Comparison of ENCODE assay signal across 8 mouse cellular contexts in the genomic region with DNA sequence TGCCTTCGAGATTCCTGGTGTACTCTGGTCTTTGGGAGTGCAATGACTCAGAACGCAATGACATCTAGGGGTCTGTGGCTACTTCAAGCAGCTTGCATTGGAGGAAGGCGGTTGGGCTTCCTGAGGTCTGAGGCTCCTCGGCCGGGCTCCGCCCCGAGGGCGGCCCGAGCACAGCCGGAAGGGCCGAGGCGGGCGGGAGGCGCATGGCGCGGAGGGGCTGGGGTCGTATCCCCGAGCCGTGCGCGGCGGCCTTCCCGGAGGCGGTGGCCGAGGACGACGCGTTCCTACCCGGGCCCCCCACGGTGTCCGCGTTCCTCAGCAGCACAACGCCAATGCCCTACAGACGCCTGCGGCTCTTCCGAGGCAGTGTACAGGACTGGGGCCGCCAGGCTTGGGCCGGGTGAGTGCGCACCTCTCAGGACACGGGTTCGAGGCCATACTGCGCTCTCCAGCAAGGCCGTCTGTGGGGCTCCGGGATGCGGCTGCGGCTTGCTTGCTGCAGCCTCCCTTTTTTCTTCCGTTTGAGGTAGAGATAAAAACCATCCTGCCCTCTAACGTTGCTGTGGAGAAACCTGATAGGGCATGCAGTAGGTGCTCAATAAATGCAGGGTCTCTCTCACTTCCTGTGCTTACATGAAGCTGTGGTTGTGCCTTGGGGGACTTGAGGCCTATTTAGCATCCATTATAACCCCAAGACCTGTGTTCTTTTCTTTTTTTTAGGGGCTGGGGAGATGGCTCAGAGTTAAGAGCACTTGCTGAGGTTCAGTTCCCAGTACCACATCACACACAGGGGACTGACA. TPM values are rescaled to one million over a fixed set of nuclear protein-coding genes. Genes with fewer than 3 reads are reported as not detected.
DNase-seq lines count a peak whose midpoint lies in the region; ATAC-seq and TF ChIP-seq lines count a peak whose summit lies in the region.

No protein-coding gene starts in this region.

- no peak for TF ChIP-seq CTCF in E14TG2a.4 (conservative IDR thresholded peaks at IDR 0.05; ENCODE audit: low read length)
- no peak for TF ChIP-seq CTCF in small intestine, adult 2 months (IDR thresholded peaks at IDR 0.05; ENCODE audit: extremely low read depth, insufficient read length, insufficient replicate concordance, low read depth, low read length)

- TF ChIP-seq POLR2A in small intestine, adult 2 months (IDR thresholded peaks at IDR 0.05; ENCODE audit: low read depth, low read length) = no peak

- no peaks in the 10 kb centered on the region for H3K36me3 ChIP-seq in E14TG2a.4 (ENCODE audit: insufficient read depth, low read length)
- no peaks in the 10 kb centered on the region for H3K36me3 ChIP-seq in hindbrain, embryonic 14.5 days (replicated peaks; ENCODE audit: control insufficient read depth, insufficient read depth)
- no peaks in the 10 kb centered on the region for H3K36me3 ChIP-seq in liver, embryonic 16.5 days (ENCODE audit: control insufficient read depth, insufficient read depth)
- no peaks in the 10 kb centered on the region for H3K36me3 ChIP-seq in small intestine, adult 2 months (ENCODE audit: control insufficient read depth, insufficient read depth, low read length)

- intact Hi-C loops in left cerebral cortex, postnatal 36 days (cut with DNase I) = no loop called here

- no peak overlapping the region for H3K9ac ChIP-seq in hindbrain, embryonic 14.5 days
- H3K9ac ChIP-seq in liver, embryonic 16.5 days (ENCODE audit: low read depth, low read length) = peak overlapping the region; percentile 65

- peaks cover 21% of the 10 kb centered on the region for H3K27me3 ChIP-seq in E14TG2a.4 (ENCODE audit: insufficient read depth, low read length)
- H3K27me3 ChIP-seq in hindbrain, embryonic 14.5 days (ENCODE audit: control insufficient read depth, insufficient read depth, low read length) = peaks cover 25% of the 10 kb centered on the region
- H3K27me3 ChIP-seq in liver, embryonic 16.5 days (ENCODE audit: control insufficient read depth, insufficient read depth, low read depth, low read length) = no peaks in the 10 kb centered on the region
- no peaks in the 10 kb centered on the region for H3K27me3 ChIP-seq in small intestine, adult 2 months (ENCODE audit: control insufficient read depth, insufficient read depth, low read length)

- 0 out of 2 replicates have a peak, but pooled peaks have one; percentile 23 for ATAC-seq in erythroid progenitor cell, adult 5-6 weeks (replicated peaks; ENCODE audit: low FRiP score, poor library complexity, severe bottlenecking)
- ATAC-seq in hindbrain, embryonic 14.5 days (ENCODE audit: low FRiP score) = no peak
- ATAC-seq in liver, embryonic 16.5 days (ENCODE audit: low read depth) = no peak

- DNase-seq in 416B (ENCODE audit: low read depth) = peak; percentile 90
- no peak for DNase-seq in hindbrain, embryonic 14.5 days (ENCODE audit: low spot score)
- DNase-seq in urinary bladder, postnatal 10 days (ENCODE audit: low spot score) = no peak
- DNase-seq in left cerebral cortex, postnatal 36 days (ENCODE audit: low spot score in 2 of 2) = no peak

- H3K4me1 ChIP-seq in E14TG2a.4 (replicated peaks; ENCODE audit: low read depth, low read length) = peaks cover 81% of the 10 kb centered on the region
- 0 out of 2 replicates have a peak, but pooled peaks cover 3% of the 10 kb centered on the region for H3K4me1 ChIP-seq in hindbrain, embryonic 14.5 days (replicated peaks; ENCODE audit: control insufficient read depth, insufficient read depth, low read length)
- peaks cover 31% of the 10 kb centered on the region for H3K4me1 ChIP-seq in liver, embryonic 16.5 days (ENCODE audit: control insufficient read depth, low read depth, low read length)
- peaks cover 13% of the 10 kb centered on the region for H3K4me1 ChIP-seq in small intestine, adult 2 months (ENCODE audit: control insufficient read depth, insufficient read depth, insufficient read length, low read length)

- no peak overlapping the region for H3K27ac ChIP-seq in hindbrain, embryonic 14.5 days
- H3K27ac ChIP-seq in liver, embryonic 16.5 days (ENCODE audit: low read length) = peak overlapping the region; percentile 67
- H3K27ac ChIP-seq in small intestine, adult 2 months (ENCODE audit: insufficient read depth, low read depth, low read length) = no peak overlapping the region

- no peaks in the 10 kb centered on the region for H3K9me3 ChIP-seq in E14TG2a.4 (ENCODE audit: low read length)
- H3K9me3 ChIP-seq in hindbrain, embryonic 14.5 days (ENCODE audit: control insufficient read depth, low read length) = no peaks in the 10 kb centered on the region
- no peaks in the 10 kb centered on the region for H3K9me3 ChIP-seq in liver, embryonic 16.5 days (replicated peaks; ENCODE audit: control insufficient read depth, low read length)

- WGBS in hindbrain, embryonic 14.5 days = 9% methylated on average over 44 of the region's 48 CpGs
- WGBS in liver, embryonic 16.5 days (ENCODE audit: insufficient replicate concordance) = 2% methylated on average over 48 of the region's 48 CpGs
- 5% methylated on average over 48 of the region's 48 CpGs for WGBS in small intestine, adult 2 months

- H3K4me2 ChIP-seq in hindbrain, embryonic 14.5 days (replicated peaks) = peak overlapping the region; percentile 36
- H3K4me2 ChIP-seq in liver, embryonic 16.5 days (ENCODE audit: low read depth, low read length) = peak overlapping the region; percentile 69

- H3K4me3 ChIP-seq in E14TG2a.4 (replicated peaks; ENCODE audit: low read length) = peak overlapping the region; percentile 78
- H3K4me3 ChIP-seq in hindbrain, embryonic 14.5 days (replicated peaks; ENCODE audit: low read length) = peak overlapping the region; percentile 11; the same call in 1 of the 2 replicates
- H3K4me3 ChIP-seq in liver, embryonic 16.5 days (ENCODE audit: low read depth, low read length) = peak overlapping the region; percentile 62
- peak overlapping the region; percentile 69 for H3K4me3 ChIP-seq in small intestine, adult 2 months (ENCODE audit: low read depth, low read length)

RNA-seq across cellular contexts. Expression of a gene that starts 16.1 kb away (rescaled TPM):
- 4.6 TPM in 1 of 2 replicates, not detected in the other for total RNA-seq in erythroid progenitor cell, adult 5-6 weeks (2015; ENCODE audit: low replicate concordance)
- total RNA-seq in erythroid progenitor cell, adult 5-6 weeks (2017; ENCODE audit: low replicate concordance) = 0.15 and 0.39 TPM in 2 replicates
- polyA plus RNA-seq in hindbrain, embryonic 14.5 days (2014; fragmentation: Nextera tagmentation; extraction: Ambion mirVana) = 28.8 and 35.5 TPM in 2 replicates
- polyA plus RNA-seq in liver, embryonic 16.5 days (2015; fragmentation: Nextera tagmentation; extraction: Ambion mirVana) = 1.6 and 1.9 TPM in 2 replicates
- 5.1 and 7.1 TPM in 2 replicates for polyA plus RNA-seq in small intestine, adult 2 months (2012; rRNA removed)
- 10 to 100 TPM; 94.8 to 98.7 TPM for total RNA-seq in left cerebral cortex, postnatal 36 days (2021)

RNA-seq across cellular contexts. Expression of a gene that starts 31.8 kb away (rescaled TPM):
- total RNA-seq in erythroid progenitor cell, adult 5-6 weeks (2015; ENCODE audit: low replicate concordance) = 28.9 and 42.9 TPM in 2 replicates
- 68.0 and 76.5 TPM in 2 replicates for total RNA-seq in erythroid progenitor cell, adult 5-6 weeks (2017; ENCODE audit: low replicate concordance)
- 192 and 215 TPM in 2 replicates for polyA plus RNA-seq in hindbrain, embryonic 14.5 days (2014; fragmentation: Nextera tagmentation; extraction: Ambion mirVana)
- 104 and 106 TPM in 2 replicates for polyA plus RNA-seq in liver, embryonic 16.5 days (2015; fragmentation: Nextera tagmentation; extraction: Ambion mirVana)
- 14.4 and 24.9 TPM in 2 replicates for polyA plus RNA-seq in small intestine, adult 2 months (2012; rRNA removed)
- total RNA-seq in left cerebral cortex, postnatal 36 days (2021) = 100 to 1,000 TPM; 139 to 155 TPM

RNA-seq across cellular contexts. Expression of a gene that starts 50.6 kb away (rescaled TPM):
- 2.5 and 5.0 TPM in 2 replicates for total RNA-seq in erythroid progenitor cell, adult 5-6 weeks (2015; ENCODE audit: low replicate concordance)
- 4.7 and 5.0 TPM in 2 replicates for total RNA-seq in erythroid progenitor cell, adult 5-6 weeks (2017; ENCODE audit: low replicate concordance)
- 7.3 and 8.4 TPM in 2 replicates for polyA plus RNA-seq in hindbrain, embryonic 14.5 days (2014; fragmentation: Nextera tagmentation; extraction: Ambion mirVana)
- polyA plus RNA-seq in liver, embryonic 16.5 days (2015; fragmentation: Nextera tagmentation; extraction: Ambion mirVana) = 8.0 and 8.9 TPM in 2 replicates
- polyA plus RNA-seq in small intestine, adult 2 months (2012; rRNA removed) = 16.3 and 31.2 TPM in 2 replicates
- 10 to 100 TPM in 1 of 2 experiments, 1 to 10 TPM in 1; 9.1 to 15.3 TPM for total RNA-seq in left cerebral cortex, postnatal 36 days (2021)

RNA-seq across cellular contexts. Expression of a gene that starts 57.5 kb away (rescaled TPM):
- total RNA-seq in erythroid progenitor cell, adult 5-6 weeks (2015; ENCODE audit: low replicate concordance) = 13.8 and 25.2 TPM in 2 replicates
- total RNA-seq in erythroid progenitor cell, adult 5-6 weeks (2017; ENCODE audit: low replicate concordance) = 37.0 and 44.7 TPM in 2 replicates
- polyA plus RNA-seq in hindbrain, embryonic 14.5 days (2014; fragmentation: Nextera tagmentation; extraction: Ambion mirVana) = 39.3 and 43.6 TPM in 2 replicates
- 26.2 and 27.7 TPM in 2 replicates for polyA plus RNA-seq in liver, embryonic 16.5 days (2015; fragmentation: Nextera tagmentation; extraction: Ambion mirVana)
- 56.6 and 103 TPM in 2 replicates for polyA plus RNA-seq in small intestine, adult 2 months (2012; rRNA removed)
- total RNA-seq in left cerebral cortex, postnatal 36 days (2021) = 10 to 100 TPM; 52.7 to 60.8 TPM

Comparison
In these comparisons a context has a peak if more than half of its experiments do, and no peak if none do; other contexts are left out.
1. H3K4me3 ChIP-seq: peak in every context shown above with its lines; median percentile 78 in E14TG2a.4; 69 in small intestine, adult 2 months; 62 in liver, embryonic 16.5 days; 11 in hindbrain, embryonic 14.5 days.